Mouse (Mus musculus): ENCODE results near the gene Asb5. TPM values are rescaled to one million over a fixed set of nuclear protein-coding genes. Genes with fewer than 3 reads are reported as not detected.

The Asb5 gene
- 1.5 to 1.6 TPM in 2 of 4 replicates, not detected in the others for total RNA-seq (2023; ENCODE audit: inconsistent age)

DNA sequence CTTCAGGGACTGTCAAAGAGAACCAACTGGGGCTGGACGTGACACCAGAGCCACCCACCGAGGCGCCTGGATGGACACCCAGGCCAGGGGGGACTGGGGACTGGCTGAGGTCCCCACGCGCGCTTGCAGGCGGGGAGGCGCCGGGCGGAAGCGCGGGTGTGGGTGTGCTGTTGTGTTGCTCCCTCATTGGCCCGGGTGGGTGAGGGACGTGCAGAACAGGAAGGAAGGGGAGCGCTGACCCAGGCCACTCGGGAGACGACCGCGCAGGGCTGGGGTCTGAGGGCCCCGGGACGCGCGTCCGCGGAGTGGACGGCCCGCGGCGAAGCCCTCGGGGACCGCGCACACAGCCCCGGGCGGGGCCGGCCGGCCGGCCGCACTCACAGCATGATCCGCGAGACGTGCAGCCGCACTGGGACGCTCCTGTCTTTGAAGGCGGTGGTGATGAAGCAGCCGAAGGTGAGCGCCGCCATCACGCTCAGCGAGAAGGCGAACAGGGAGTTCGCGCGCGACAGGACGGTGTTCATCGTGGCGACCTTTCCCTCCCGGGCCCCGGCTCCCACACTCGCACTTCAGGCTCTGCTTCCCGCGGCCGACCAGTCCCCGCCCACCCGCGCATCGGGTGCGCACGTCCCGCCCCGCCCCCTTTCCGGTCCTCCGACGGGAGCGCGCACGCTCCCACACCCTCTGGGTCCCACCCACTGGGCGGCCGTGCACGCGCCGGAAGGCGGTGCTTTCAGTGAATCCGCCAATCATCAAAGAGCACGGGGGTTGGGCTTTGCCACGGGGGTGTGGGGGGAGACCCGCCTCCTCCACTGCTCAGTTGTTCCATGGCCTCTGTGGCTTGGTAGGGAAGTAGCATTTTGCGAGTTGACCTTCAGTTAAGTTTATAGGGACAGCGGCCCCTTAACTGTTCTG, at the start of gene Asb5, which contains the start of gene Spcs3:
TSS of gene Asb5 (plus strand) at position 199 of the 915 bp plus-strand sequence.
TSS of gene Spcs3 (minus strand) at position 617 of the 915 bp plus-strand sequence.

DNA sequence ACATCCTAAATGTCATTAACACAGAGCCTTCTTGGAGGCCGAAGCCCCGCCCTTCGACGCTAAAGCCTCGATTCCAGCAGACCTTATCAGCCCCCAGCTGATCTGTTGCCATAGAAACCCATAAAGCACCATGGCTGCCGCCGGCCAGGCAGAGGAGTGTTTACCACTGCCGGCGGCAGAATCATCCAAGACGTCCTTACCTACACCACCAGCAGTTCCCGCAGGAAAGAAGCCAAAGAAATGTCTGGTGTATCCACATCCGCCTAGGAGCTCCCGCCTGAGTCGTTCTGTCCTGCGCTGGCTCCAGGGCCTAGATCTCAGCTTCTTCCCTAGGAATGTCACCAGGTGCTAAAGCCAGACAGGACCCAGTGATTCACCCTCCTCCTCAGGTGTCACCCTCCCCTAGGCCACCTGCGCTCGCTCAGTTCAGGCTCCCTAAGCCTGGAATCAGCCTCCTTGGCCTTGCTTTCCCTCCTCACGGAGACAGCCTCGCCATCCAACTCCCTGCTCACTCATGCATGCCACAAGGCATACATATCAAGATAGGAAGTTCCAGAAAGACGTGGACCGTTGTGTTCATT, 71.4 kb downstream of the Asb5 start, which contains the start of gene Spata4:
TSS of gene Spata4 (plus strand) at position 111 of the 581 bp plus-strand sequence.

Other genes with a start within 250 kb of the Asb5 start
- gene Spcs3, start 418 bp downstream of the Asb5 start, total RNA-seq (2023; ENCODE audit: inconsistent age): 41.3 to 47.8 TPM (median 44.5 TPM) in 4 replicates
- not detected in 4 replicates for gene Spata4, start 71.2 kb downstream of the Asb5 start, total RNA-seq (2023; ENCODE audit: inconsistent age)